Mouse (Mus musculus) layer of hippocampus, adult 9-11 months (tissue): Measurements from ENCODE around the gene Tgfbr3l.
A peak's percentile ranks its signal among the peaks of the same experiment; 100 is the strongest.

Source experiments
- DNase-seq: peaks from one replicate; pipeline ENCODE4 v3.0.0; 2022

The Tgfbr3l gene

DNA sequence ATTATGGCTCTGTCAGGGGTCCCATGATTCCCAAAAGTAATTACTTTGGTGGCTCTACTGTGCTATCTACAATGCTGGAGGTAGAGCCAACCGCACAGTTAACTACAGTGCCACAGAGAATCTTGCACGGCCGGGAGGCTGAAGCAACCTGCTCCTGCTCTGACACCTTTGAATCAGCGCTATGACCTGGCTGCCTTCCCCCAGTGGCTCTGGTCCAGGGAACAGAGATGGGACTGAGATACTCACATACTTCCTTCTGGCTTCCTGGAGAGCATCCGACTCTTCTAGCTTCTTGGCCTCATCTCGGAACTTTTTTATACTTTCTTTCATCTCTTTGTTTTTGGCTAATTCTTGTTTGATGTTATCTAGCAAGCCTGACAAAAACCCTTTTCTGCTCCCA lies 21.6 kb downstream of the Tgfbr3l start:
- DNase-seq, result no peak

DNA sequence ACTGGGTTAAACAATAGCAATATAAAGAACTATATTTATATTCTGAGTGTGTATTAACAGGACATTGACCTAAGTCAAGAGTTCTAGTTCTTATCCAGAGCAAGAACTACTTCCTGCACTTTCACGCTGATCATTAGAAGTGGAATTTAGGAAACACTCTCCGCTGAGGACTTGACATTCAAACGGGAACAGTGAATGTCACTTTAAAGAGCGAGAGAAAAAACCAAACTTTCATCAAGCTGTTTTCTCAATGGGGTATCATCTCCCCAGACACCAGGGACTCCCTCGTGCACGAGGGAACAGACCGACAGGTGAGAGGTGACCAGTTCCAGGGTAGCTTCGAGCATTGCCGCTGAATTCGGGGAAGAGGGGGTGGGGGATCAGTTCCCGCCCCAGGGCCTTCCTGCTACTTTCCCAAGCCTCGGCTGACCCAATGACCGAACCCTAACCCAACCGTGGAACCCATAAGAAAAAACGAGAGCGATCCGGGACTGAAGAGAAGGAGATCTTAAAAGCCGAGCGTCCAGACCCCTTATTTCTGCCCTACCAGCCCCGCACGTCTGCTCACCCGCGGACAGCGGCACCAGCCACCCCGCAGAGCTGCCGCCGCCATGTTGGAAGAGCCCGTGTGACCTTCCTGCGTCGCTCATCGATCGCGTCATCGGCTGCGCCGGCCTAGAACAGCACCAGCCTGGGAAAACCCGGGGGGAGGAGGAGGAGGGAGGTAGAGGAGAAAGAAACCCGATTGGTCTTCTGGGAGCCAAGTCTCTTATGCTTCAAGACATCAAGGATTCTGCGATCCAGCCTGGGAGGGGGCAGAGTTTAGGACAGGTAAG lies 27.5 kb downstream of the Tgfbr3l start, which contains the start of gene Timm44:
Timm44 (minus strand) TSS at position 639 of the 836 bp plus-strand sequence.
- DNase-seq, result peak; percentile 97

DNA sequence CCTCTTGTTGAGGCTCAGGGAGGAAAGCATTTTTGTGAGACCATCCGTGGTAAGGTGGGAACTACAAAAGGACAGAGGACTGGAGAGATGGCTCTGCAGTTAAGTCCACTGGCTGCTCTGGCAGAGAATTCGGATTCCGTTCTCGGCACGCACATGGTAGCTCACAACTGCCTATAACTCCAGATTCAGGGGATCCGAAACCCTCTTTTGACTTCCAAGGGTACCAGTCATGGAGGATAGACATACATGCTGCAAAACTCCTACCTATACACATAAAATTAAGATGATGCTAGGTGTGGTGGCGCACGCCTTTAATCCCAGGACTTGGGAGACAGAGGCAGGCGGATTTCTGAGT lies 28.1 kb downstream of the Tgfbr3l start:
- no peak for DNase-seq

DNA sequence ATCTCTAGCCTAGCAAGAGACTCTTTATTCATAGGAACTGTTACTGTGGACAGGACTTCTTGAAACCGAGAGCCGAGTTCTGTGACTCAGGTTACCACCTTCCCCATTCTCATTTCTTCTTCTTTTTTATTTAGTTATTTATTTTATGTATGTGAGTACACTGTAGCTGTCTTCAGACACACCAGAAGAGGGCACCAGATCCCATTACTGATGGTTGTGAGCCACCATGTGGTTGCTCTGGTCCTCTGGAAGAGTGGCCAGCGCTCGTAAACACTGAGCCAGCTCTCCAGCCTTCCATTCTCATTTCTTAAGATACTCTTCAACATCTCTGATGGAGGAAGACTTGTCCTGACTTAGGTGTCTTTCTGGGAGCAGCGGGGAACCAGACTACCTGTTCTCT lies 44.7 kb downstream of the Tgfbr3l start:
- DNase-seq, result no peak

DNA sequence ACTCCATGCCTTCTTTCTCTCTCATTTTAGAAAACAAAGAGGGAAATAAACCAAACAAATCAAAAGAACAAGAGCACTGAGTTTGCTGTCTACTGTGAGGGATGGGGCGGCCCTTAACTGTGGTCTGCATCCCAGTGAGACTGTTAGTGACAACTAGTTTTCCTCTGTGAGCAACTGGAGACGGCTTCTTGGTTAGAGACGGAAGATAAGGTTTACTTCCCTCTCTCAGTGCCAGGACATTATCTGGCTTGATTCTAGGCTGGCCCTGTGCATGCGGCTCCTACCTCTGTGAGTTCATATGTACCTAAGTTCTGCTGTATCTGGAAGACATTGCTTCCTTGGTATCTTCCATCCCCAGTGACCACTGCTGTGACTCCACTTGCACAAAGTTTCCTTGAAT lies 49.8 kb downstream of the Tgfbr3l start:
- no peak for DNase-seq
